Mouse (Mus musculus) stomach, postnatal 0 days (tissue): ENCODE measurements around the gene Cenpi. TPM values are rescaled to one million over a fixed set of nuclear protein-coding genes. Genes with fewer than 3 reads are reported as not detected.

Source experiments
- ATAC-seq: fragments of 200-750 bp; cut with Nextera tagmentation; 2 replicates; pipeline ENCODE4 v1.8.0; 2017; ENCODE audit not compliant: low FRiP score, low TSS enrichment
- DNase-seq: peaks from one replicate; pipeline ENCODE4 v3.0.0-alpha.2; 2016; ENCODE audit warnings: low spot score
- H3K27ac ChIP-seq: fragments of 300-500 bp; sonication (generic); replicated peaks from 2 replicates; pipeline ENCODE4 v1.5.1; 2014; ENCODE audit warnings: mild to moderate bottlenecking, control low read depth
- H3K27me3 ChIP-seq: fragments of 300-500 bp; sonication (generic); 2 replicates; pipeline ENCODE4 v1.6.1; 2014; ENCODE audit warnings: low read length; ENCODE audit not compliant: control insufficient read depth, insufficient read depth
- H3K36me3 ChIP-seq: fragments of 300-500 bp; sonication (generic); 2 replicates; pipeline ENCODE4 v1.6.1; 2014; ENCODE audit warnings: low read length, mixed read lengths; ENCODE audit not compliant: control insufficient read depth, insufficient read depth
- H3K4me1 ChIP-seq: fragments of 300-500 bp; sonication (generic); replicated peaks from 2 replicates; pipeline ENCODE4 v1.6.1; 2014; ENCODE audit warnings: antibody characterized with exemption; ENCODE audit not compliant: control insufficient read depth, insufficient read depth
- H3K4me2 ChIP-seq: fragments of 300-500 bp; sonication (generic); replicated peaks from 2 replicates; pipeline ENCODE4 v1.6.1; 2014; ENCODE audit warnings: low read depth, mild to moderate bottlenecking, control low read depth, moderate library complexity
- H3K4me3 ChIP-seq: fragments of 300-500 bp; sonication (generic); 2 replicates; pipeline ENCODE4 v1.5.1; 2014; ENCODE audit warnings: low read depth, low read length, control low read depth
- H3K9ac ChIP-seq: fragments of 300-500 bp; sonication (generic); 2 replicates; pipeline ENCODE4 v1.6.1; 2014; ENCODE audit warnings: mild to moderate bottlenecking, low read length, control low read depth, mixed read lengths
- H3K9me3 ChIP-seq: fragments of 300-500 bp; sonication (generic); 2 replicates; pipeline ENCODE4 v1.6.1; 2016; ENCODE audit warnings: low read length; ENCODE audit not compliant: control insufficient read depth
- CTCF ChIP-seq: IDR thresholded peaks from 2 replicates; pipeline ENCODE4 v1.5.1; 2016; ENCODE audit warnings: antibody characterized with exemption, low read depth, mild to moderate bottlenecking, moderate library complexity
- EP300 ChIP-seq: optimal IDR thresholded peaks from 2 replicates; pipeline ENCODE3; 2016; ENCODE audit warnings: antibody characterized with exemption
- WGBS: fragments of 180-500 bp; shearing (Covaris S2); extraction: QIAGEN DNeasy Blood & Tissue Kit; methylation state at CpG from one replicate; pipeline ENCODE4 v1.1.7; 2014; 5-methylcytosine and 5-hydroxymethylcytosine counted together
- polyA plus RNA-seq: library from polyadenylated mRNA; unstranded; fragments of >200 nt; fragmentation: Nextera tagmentation; extraction: Ambion mirVana; gene quantifications from 2 replicates; pipeline ENCODE4 v1.2.1, GENCODE M21; 2015

The Cenpi gene
- 6.2 and 7.4 TPM in 2 replicates for polyA plus RNA-seq

GRCm38 (mm10) chrX:134307534-134308274 is at the start of gene Cenpi:
Cenpi (plus strand) TSS chrX:134308084.
- ATAC-seq: peak; percentile 98
- H3K27me3 ChIP-seq: no peaks in the 10 kb centered on the region
- TF ChIP-seq CTCF: peak; percentile 56
- no peak for TF ChIP-seq EP300
- no peaks in the 10 kb centered on the region for H3K36me3 ChIP-seq
- H3K9me3 ChIP-seq: no peaks in the 10 kb centered on the region
- WGBS: 7% methylated on average over 36 of the region's 36 CpGs
- H3K4me3 ChIP-seq: peak within 1 kb of the TSS; percentile 37
- H3K4me2 ChIP-seq: peak within 1 kb of the TSS; percentile 44
- H3K4me1 ChIP-seq: no peaks in the 10 kb centered on the region
- H3K9ac ChIP-seq: peak within 1 kb of the TSS; percentile 51
- peak; percentile 87 for DNase-seq
- no peak within 1 kb of the TSS for H3K27ac ChIP-seq

- Histone ChIP-seq H3K27me3 (no peaks in the 10 kb centered on the region), H3K4me1 (no peaks in the 10 kb centered on the region), H3K27ac (no peak overlapping the region), H3K9ac (no peak overlapping the region), H3K4me2 (no peak overlapping the region), H3K9me3 (no peaks in the 10 kb centered on the region), H3K36me3 (no peaks in the 10 kb centered on the region), H3K4me3 (no peak overlapping the region)
- WGBS: 47% methylated on average over 5 of the region's 5 CpGs
- TF ChIP-seq EP300 (no peak), CTCF (no peak)
- no peak for DNase-seq
- ATAC-seq: no peak
These were observed 46.7 kb upstream of the Cenpi start for GRCm38 (mm10) chrX:134261191-134261590.

- DNase-seq (no peak), ATAC-seq (no peak)
- Histone ChIP-seq H3K4me3 (no peak overlapping the region), H3K9me3 (no peaks in the 10 kb centered on the region), H3K9ac (no peak overlapping the region), H3K4me2 (no peak overlapping the region), H3K27me3 (no peaks in the 10 kb centered on the region), H3K27ac (no peak overlapping the region), H3K36me3 (no peaks in the 10 kb centered on the region), H3K4me1 (no peaks in the 10 kb centered on the region)
- TF ChIP-seq CTCF (no peak), EP300 (no peak)
- WGBS: 85% methylated on average over 11 of the region's 11 CpGs
These were observed 45.8 kb upstream of the Cenpi start for GRCm38 (mm10) chrX:134262129-134262528.

GRCm38 (mm10) chrX:134275715-134276114 is 32.2 kb upstream of the Cenpi start:
- WGBS: 13% methylated on average over 6 of the region's 6 CpGs
- H3K9me3 ChIP-seq: no peaks in the 10 kb centered on the region
- H3K27ac ChIP-seq: peak overlapping the region; percentile 76; the same call in 1 of the 2 replicates
- H3K4me2 ChIP-seq: peak overlapping the region; percentile 49
- H3K9ac ChIP-seq: no peak overlapping the region
- no peaks in the 10 kb centered on the region for H3K36me3 ChIP-seq
- TF ChIP-seq CTCF: no peak
- TF ChIP-seq EP300: no peak
- ATAC-seq (no peak), DNase-seq (peak; percentile 32)
- H3K4me1 ChIP-seq: no peaks in the 10 kb centered on the region
- H3K27me3 ChIP-seq: no peaks in the 10 kb centered on the region
- no peak overlapping the region for H3K4me3 ChIP-seq

GRCm38 (mm10) chrX:134276275-134277160 is 31.4 kb upstream of the Cenpi start, which contains the start of gene Trmt2b:
Trmt2b (minus strand) TSS chrX:134276984.
- peak within 1 kb of the TSS; percentile 27; the same call in 1 of the 2 replicates for H3K9ac ChIP-seq
- no peaks in the 10 kb centered on the region for H3K4me1 ChIP-seq
- ATAC-seq: peak; percentile 97
- peak within 1 kb of the TSS; percentile 37 for H3K4me3 ChIP-seq
- DNase-seq: peak; percentile 76
- peak within 1 kb of the TSS; percentile 76 for H3K27ac ChIP-seq
- no peaks in the 10 kb centered on the region for H3K36me3 ChIP-seq
- H3K4me2 ChIP-seq: peak within 1 kb of the TSS; percentile 49
- no peaks in the 10 kb centered on the region for H3K9me3 ChIP-seq
- 17% methylated on average over 19 of the region's 26 CpGs for WGBS
- TF ChIP-seq CTCF (no peak), EP300 (no peak)
- H3K27me3 ChIP-seq: no peaks in the 10 kb centered on the region
